Mouse (Mus musculus) adrenal gland, postnatal 10 days (tissue): Measurements from ENCODE around the gene Clybl. TPM values are rescaled to one million over a fixed set of nuclear protein-coding genes. Genes with fewer than 3 reads are reported as not detected.
A peak's percentile ranks its signal among the peaks of the same experiment; 100 is the strongest.

ENCODE experiments used
- DNase-seq: peaks from one replicate; pipeline ENCODE4 v3.0.0; 2021; ENCODE audit warnings: mixed read lengths
- total RNA-seq, 2 experiments: library from RNA; stranded (reverse); gene quantifications; 2 replicates each; pipeline ENCODE4 v1.2.3; 2021

Clybl gene
- total RNA-seq, 2 experiments from 2014 or later: 121 to 123 TPM

GRCm38 (mm10) chr14:122387781-122388180 lies 206.3 kb downstream of the Clybl start:
- DNase-seq: no peak

- no peak for DNase-seq
Measured at GRCm38 (mm10) chr14:122388431-122389031, 207.0 kb downstream of the Clybl start.

DNA sequence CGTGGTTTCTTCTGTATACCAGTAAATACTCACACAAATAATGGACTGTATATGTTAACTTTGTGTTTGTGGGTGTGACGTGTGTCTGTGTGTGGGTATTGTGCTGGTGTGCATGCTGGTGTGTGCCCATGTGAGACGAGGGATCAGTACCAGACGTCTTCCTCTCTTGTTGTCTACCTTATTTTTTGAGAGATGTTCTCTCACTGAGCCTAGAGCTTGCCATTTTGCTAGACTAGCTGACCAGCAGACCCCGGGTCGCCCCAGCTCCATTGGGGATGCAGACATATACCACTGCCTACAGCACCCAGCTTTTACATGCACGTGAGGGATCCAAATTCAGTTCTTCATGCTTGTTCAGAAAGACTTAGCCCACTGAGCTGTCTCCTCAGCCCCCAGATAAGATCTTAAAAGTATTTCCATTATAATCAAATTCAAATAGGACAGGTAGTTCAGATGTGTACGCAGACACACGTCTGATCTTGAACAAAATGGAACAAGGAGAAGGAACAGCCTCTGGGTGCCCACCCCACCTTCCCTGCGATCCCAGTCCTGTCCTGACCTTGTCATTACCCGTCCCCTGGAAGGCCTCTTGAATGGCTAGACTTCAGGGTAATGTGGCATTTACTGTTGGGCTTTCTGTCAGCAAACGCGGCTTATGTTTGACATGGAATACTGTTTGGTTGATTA lies 208.3 kb downstream of the Clybl start:
- no peak for DNase-seq

GRCm38 (mm10) chr14:122390935-122391334 lies 209.4 kb downstream of the Clybl start:
- no peak for DNase-seq

DNA sequence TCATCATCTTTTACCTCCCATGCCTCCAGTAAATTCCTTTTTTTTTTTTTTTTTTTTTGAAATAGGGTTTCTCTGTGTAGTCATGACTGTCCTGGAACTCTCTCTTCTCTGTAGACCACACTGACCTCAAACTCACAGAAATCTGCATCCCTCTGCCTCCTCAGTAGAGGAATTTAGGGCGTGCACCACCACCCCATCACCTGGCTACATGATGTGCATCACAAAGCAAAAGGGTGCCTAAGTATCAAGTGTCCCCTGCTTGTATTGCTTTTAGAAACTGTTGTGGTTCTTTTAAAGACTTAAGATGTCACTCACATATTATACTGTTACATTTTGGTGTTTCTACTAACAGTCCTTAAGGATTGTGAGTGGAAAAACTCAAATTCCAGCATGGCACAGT lies 211.6 kb downstream of the Clybl start:
- no peak for DNase-seq

DNA sequence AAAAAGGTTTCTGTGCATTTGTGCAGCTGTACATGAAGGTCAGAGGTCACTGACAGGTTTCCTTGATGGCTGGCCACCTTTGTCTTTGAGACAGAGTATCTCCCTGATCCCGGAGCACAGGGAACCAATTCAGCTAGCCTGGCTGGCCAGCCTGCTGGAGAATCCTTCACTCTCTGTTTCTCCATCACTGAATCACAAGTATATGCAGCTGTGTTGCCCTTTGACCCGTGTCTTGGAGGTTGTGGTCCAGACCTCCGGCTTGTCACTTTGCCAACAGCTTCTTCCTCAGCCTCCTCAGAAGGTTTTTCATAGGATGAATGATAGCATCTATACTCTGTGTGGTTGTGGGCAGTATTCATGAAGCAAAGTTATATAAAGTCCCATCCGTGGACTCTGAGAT lies 217.2 kb downstream of the Clybl start:
- DNase-seq: no peak

DNA sequence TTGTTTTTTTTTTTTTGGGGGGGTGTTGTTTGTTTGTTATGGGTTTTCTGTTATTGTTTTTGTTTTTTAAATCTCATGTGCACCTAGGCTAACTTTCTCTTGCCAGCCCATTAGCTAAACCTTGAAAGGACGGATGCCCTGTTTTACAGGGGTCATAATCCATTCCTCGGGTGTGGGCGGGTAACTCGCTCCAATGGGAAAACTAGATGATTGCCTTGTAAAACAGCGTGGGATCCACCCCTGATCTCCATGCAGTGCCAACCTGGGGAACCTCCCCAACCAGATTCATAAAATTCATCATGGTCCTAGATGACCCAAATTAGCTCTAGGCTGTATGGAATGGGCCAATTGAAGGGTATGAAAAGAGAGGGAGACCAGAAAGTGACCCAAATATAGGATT lies 218.4 kb downstream of the Clybl start:
- no peak for DNase-seq

DNA sequence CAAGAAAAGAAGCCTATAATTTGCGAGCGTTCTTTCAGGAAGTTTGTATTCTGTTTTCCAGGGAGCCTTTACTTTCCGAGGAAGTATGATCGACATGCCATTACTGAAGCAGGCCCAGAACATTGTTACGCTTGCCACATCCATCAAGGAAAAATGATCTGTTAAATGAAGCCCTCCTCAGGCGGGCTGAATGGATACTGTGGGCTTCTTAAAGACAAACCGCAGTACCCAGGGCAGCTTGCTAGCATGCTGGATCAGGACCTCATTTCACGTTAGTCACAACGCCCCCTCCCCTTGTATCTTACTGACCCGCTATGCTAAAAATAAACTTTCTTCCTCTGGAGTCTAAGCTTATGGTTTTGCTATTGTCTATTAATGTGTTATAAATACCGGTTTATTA lies 220.4 kb downstream of the Clybl start:
- no peak for DNase-seq

DNA sequence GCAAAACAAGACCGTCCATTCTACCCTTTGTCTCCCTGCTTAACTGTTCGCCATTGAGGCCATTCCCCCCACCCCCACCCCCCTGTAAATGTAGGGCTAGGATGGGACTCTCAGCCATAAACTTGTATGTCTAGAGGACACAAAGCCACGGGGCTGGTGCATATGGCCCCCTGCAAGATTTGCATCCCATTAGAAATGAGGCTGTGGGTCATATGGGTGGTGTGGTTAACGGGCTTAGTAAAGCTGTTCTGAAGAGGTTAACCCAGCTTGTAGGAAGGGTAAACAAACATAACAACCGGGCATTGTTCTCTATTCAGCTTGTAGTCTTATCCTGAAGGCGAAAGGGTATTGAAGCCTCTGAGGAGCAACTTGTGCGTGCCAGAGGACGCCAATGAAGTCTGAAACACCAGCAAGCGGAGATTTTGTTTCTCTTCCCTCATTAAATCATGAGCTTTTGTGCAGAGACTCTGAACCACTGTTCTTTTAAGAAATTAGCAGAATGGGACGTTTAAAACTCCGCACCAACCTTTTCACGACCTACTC lies 221.3 kb downstream of the Clybl start:
- DNase-seq: no peak

GRCm38 (mm10) chr14:122403422-122403940 lies 222.0 kb downstream of the Clybl start:
- DNase-seq: no peak

GRCm38 (mm10) chr14:122404596-122405154 lies 223.2 kb downstream of the Clybl start:
- no peak for DNase-seq

GRCm38 (mm10) chr14:122405236-122405635 lies 223.7 kb downstream of the Clybl start:
- DNase-seq: no peak

GRCm38 (mm10) chr14:122405897-122406540 lies 224.5 kb downstream of the Clybl start:
- no peak for DNase-seq

DNA sequence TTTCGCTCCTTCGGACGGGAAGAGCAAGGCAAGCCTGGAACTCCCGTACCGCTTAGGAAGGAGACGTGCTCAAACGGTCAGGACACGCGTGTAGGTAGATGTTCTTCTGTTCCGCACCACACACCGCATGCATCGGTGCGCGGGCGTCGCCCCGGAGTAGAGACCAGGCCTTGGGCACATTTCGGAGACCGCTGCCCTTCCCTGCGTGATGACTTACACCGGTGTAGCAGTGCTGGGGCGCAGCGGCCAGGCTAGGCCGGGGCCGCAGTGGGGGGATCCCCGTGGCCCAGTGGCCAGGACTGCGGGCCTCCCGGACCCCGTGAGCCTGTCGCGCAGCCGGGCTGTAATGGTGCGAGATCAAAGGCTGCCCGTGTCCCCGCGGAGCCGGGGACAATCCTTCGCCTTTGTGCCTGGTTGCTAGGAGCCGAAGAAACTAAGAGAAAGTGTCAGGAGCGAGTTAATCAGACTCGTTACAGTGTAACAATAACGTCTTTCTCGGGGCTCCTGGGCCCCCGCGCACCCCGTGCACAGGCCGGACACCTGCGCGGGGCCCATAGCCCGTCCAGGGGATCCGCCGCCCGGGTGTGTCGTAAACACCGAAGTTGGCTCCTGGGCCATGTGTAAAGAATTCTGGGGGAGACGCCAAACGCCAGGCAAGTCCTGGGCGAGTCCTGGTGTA lies 225.2 kb downstream of the Clybl start:
- DNase-seq: peak; percentile 12

GRCm38 (mm10) chr14:122412841-122413541 lies 231.5 kb downstream of the Clybl start:
- DNase-seq: no peak

GRCm38 (mm10) chr14:122413542-122413928 lies 232.0 kb downstream of the Clybl start:
- DNase-seq: no peak

DNA sequence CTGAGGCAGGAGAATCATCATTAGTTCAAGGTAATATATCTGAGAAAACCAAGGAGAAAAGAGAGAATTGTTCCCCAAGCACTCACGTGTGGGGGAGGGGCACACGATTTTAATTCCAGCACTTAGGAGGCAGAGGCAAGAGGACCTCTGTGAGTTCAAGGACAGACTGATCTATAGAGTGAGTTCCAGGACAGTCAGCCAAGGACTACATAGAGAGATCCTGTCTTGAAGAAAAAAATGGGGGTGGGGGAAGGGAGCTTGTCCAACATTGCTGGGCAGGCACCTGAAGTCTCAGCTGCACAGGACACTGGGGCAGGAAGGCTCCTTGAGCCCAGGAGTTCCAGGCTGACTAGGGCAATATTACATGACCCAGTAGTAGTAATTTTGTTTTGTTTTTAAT lies 233.3 kb downstream of the Clybl start:
- DNase-seq: no peak

GRCm38 (mm10) chr14:122416166-122416771 lies 234.8 kb downstream of the Clybl start:
- no peak for DNase-seq

- no peak for DNase-seq
Measured at GRCm38 (mm10) chr14:122424441-122424840, 242.9 kb downstream of the Clybl start.

DNA sequence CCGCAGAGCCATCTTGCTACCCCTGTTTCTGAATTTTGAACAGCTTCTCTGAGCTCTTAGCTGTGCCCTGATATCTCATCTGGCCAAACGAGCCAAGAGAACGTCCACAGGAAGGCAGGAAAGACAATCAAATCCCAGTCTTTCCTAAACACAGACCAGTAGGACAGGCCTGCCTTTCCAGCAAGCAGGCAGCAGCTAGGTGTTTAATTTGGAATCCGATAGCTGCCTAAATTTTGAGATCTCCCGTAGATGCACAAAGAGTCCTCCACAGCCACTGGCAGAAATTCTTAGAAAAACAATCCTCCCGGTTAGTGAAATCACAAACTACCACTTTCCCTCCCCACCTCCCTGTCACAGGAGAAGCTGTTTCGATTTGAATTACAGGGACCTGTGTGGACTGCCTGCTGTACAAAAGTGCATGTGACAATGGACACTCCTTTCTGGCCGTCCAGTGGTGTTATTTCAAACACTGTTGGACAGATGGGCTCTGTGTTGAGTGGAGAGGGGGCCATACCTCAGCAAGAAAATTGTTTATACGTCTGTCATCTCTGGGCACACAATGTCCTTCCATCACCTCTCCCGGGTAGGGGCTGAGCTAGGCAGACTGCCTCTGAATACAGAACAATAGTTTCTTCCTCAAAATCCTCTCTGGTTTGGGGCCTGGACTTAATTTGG lies 245.2 kb downstream of the Clybl start:
- DNase-seq: no peak

- no peak for DNase-seq
Measured at GRCm38 (mm10) chr14:122427204-122427560, 245.7 kb downstream of the Clybl start.
